ENCODE assay signal across 8 mouse cellular contexts in genomic region chr6:142785343-142785742, GRCm38 (mm10). TPM values are rescaled to one million over a fixed set of nuclear protein-coding genes. Genes with fewer than 3 reads are reported as not detected.
DNase-seq lines count a peak whose midpoint lies in the region; ATAC-seq and TF ChIP-seq lines count a peak whose summit lies in the region.

No protein-coding gene starts in this region.

- no peak overlapping the region for H3K4me2 ChIP-seq in forebrain, embryonic 11.5 days (ENCODE audit: low read depth, low read length, severe bottlenecking)
- no peak overlapping the region for H3K4me2 ChIP-seq in forebrain, embryonic 15.5 days (replicated peaks)

- no peaks in the 10 kb centered on the region for H3K9me3 ChIP-seq in forebrain, embryonic 11.5 days (ENCODE audit: control insufficient read depth, low read length)
- no peaks in the 10 kb centered on the region for H3K9me3 ChIP-seq in forebrain, embryonic 15.5 days

- H3K4me1 ChIP-seq in forebrain, embryonic 11.5 days (replicated peaks; ENCODE audit: control insufficient read depth, insufficient read depth, low read length) = no peaks in the 10 kb centered on the region; the same call in 1 of the 2 replicates
- peaks cover 24% of the 10 kb centered on the region for H3K4me1 ChIP-seq in forebrain, embryonic 15.5 days
- H3K4me1 ChIP-seq in thymus, adult 2 months (replicated peaks; ENCODE audit: control insufficient read depth, insufficient read depth, low read length) = peaks cover under 1% of the 10 kb centered on the region

- no peak overlapping the region for H3K4me3 ChIP-seq in forebrain, embryonic 11.5 days (ENCODE audit: low read depth, low read length)
- H3K4me3 ChIP-seq in forebrain, embryonic 15.5 days = no peak overlapping the region
- H3K4me3 ChIP-seq in thymus, adult 2 months (ENCODE audit: control insufficient read depth, insufficient read depth, low read length) = no peak overlapping the region

- no peak overlapping the region for H3K9ac ChIP-seq in forebrain, embryonic 11.5 days (ENCODE audit: low read length)
- H3K9ac ChIP-seq in forebrain, embryonic 15.5 days (replicated peaks) = no peak overlapping the region

- TF ChIP-seq POLR2A in thymus, adult 2 months (IDR thresholded peaks at IDR 0.05; ENCODE audit: control insufficient read depth, extremely low read depth, insufficient read depth, low read length, poor library complexity) = no peak

- peak; percentile 70 for DNase-seq in forebrain, embryonic 11.5 days (ENCODE audit: low spot score)
- peak; percentile 35 for DNase-seq in right cerebral cortex, postnatal 14 days
- DNase-seq in right cerebral cortex, adult 18-20 months = no peak
- DNase-seq in cerebellum, adult 9-10 months = peak; percentile 49
- peak; percentile 47 for DNase-seq in hindlimb bud, embryonic 11.5 days (ENCODE audit: extremely low spot score, low read depth, low spot score)
- peak; percentile 59 for DNase-seq in lung, postnatal 25 days (ENCODE audit: low spot score)
- DNase-seq in thymus, adult 2 months = peak; percentile 79

- 24% methylated on average over 4 of the region's 4 CpGs for WGBS in forebrain, embryonic 11.5 days
- WGBS in forebrain, embryonic 15.5 days = 36% methylated on average over 4 of the region's 4 CpGs
- 16% methylated on average over 4 of the region's 4 CpGs for WGBS in thymus, adult 2 months

- no peak for TF ChIP-seq CTCF in thymus, adult 2 months (IDR thresholded peaks at IDR 0.05; ENCODE audit: borderline replicate concordance, control insufficient read depth, extremely low read depth, insufficient read depth, low read length, poor library complexity)

- H3K36me3 ChIP-seq in forebrain, embryonic 11.5 days (ENCODE audit: control insufficient read depth, insufficient read depth, low read length) = no peaks in the 10 kb centered on the region
- H3K36me3 ChIP-seq in forebrain, embryonic 15.5 days = no peaks in the 10 kb centered on the region
- no peaks in the 10 kb centered on the region for H3K36me3 ChIP-seq in thymus, adult 2 months (ENCODE audit: control insufficient read depth, insufficient read depth, low read length)

- no peak for ATAC-seq in forebrain, embryonic 11.5 days (replicated peaks; ENCODE audit: low FRiP score)
- no peak for ATAC-seq in forebrain, embryonic 15.5 days (replicated peaks)

- no peak overlapping the region for H3K27ac ChIP-seq in forebrain, embryonic 11.5 days (ENCODE audit: low read depth, low read length)
- H3K27ac ChIP-seq in forebrain, embryonic 15.5 days (replicated peaks) = no peak overlapping the region
- no peak overlapping the region for H3K27ac ChIP-seq in thymus, adult 2 months (ENCODE audit: control insufficient read depth, insufficient read depth, low read length)

- H3K27me3 ChIP-seq in forebrain, embryonic 11.5 days (ENCODE audit: control insufficient read depth, insufficient read depth, low read length) = no peaks in the 10 kb centered on the region; the same call in 1 of the 2 replicates
- H3K27me3 ChIP-seq in forebrain, embryonic 15.5 days = 0 out of 2 replicates have a peak, but pooled peaks cover 3% of the 10 kb centered on the region
- no peaks in the 10 kb centered on the region for H3K27me3 ChIP-seq in thymus, adult 2 months (ENCODE audit: control insufficient read depth, insufficient read depth, low read length)

RNA-seq across cellular contexts. Expression of gene Sult6b2, which starts 19.0 kb away (rescaled TPM):
- polyA plus RNA-seq in forebrain, embryonic 11.5 days (2014; fragmentation: Nextera tagmentation; extraction: Ambion mirVana) = 0.29 TPM in 1 of 2 replicates, not detected in the other
- polyA plus RNA-seq in forebrain, embryonic 15.5 days (2015; fragmentation: Nextera tagmentation; extraction: Ambion mirVana) = 0.18 and 0.34 TPM in 2 replicates
- 0.08 TPM in 1 of 2 replicates, not detected in the other for polyA plus RNA-seq in thymus, adult 2 months (2012; rRNA removed)

RNA-seq across cellular contexts. Expression of gene Cmas, which starts 28.9 kb away (rescaled TPM):
- 103 and 109 TPM in 2 replicates for polyA plus RNA-seq in forebrain, embryonic 11.5 days (2014; fragmentation: Nextera tagmentation; extraction: Ambion mirVana)
- polyA plus RNA-seq in forebrain, embryonic 15.5 days (2015; fragmentation: Nextera tagmentation; extraction: Ambion mirVana) = 147 and 160 TPM in 2 replicates
- polyA plus RNA-seq in thymus, adult 2 months (2012; rRNA removed) = 25.5 and 29.0 TPM in 2 replicates
